Mouse (Mus musculus): Measurements from ENCODE around the gene Ppef1. TPM values are rescaled to one million over a fixed set of nuclear protein-coding genes. Genes with fewer than 3 reads are reported as not detected.

Ppef1 gene
- total and polyA plus RNA-seq, 3 experiments = not detected

- no peak for TF ChIP-seq GATA1 (IDR thresholded peaks at IDR 0.05; ENCODE audit: borderline replicate concordance, low read length)
- DNase-seq (ENCODE audit: low spot score) = no peak
- H3K36me3 ChIP-seq (replicated peaks) = peaks cover 66% of the 10 kb centered on the region
- H3K4me1 ChIP-seq (ENCODE audit: insufficient read depth, low read depth, low read length) = no peaks in the 10 kb centered on the region
- H3K4me3 ChIP-seq (ENCODE audit: low read depth, low read length) = no peak overlapping the region
- no peak for ATAC-seq (ENCODE audit: extremely low read depth, insufficient number of reproducible peaks, low FRiP score, poor library complexity, severe bottlenecking)
- H3K27me3 ChIP-seq (ENCODE audit: insufficient read depth, low read length) = no peaks in the 10 kb centered on the region
- H3K9me3 ChIP-seq (replicated peaks) = no peaks in the 10 kb centered on the region
Measured at GRCm38 (mm10) chrX:160590147-160590546, 145.4 kb downstream of the Ppef1 start.

- Histone ChIP-seq H3K9me3 (replicated peaks) (no peaks in the 10 kb centered on the region), H3K4me3 (ENCODE audit: low read depth, low read length) (no peak overlapping the region), H3K27me3 (ENCODE audit: insufficient read depth, low read length) (no peaks in the 10 kb centered on the region), H3K36me3 (replicated peaks) (peaks cover 77% of the 10 kb centered on the region), H3K4me1 (ENCODE audit: insufficient read depth, low read depth, low read length) (no peaks in the 10 kb centered on the region)
- no peak for TF ChIP-seq GATA1 (IDR thresholded peaks at IDR 0.05; ENCODE audit: borderline replicate concordance, low read length)
- no peak for TF ChIP-seq GATA2 (IDR thresholded peaks at IDR 0.05; ENCODE audit: borderline replicate concordance, low read depth, low read length)
- no peak for TF ChIP-seq POLR2AphosphoS5 (IDR thresholded peaks at IDR 0.05; ENCODE audit: insufficient replicate concordance, low read depth, low read length)
- no peak for TF ChIP-seq CTCF (IDR thresholded peaks at IDR 0.05; ENCODE audit: low read depth, low read length)
- no peak for TF ChIP-seq TAL1 (conservative IDR thresholded peaks at IDR 0.05; ENCODE audit: low read depth, low read length)
- DNase-seq (ENCODE audit: low spot score) (no peak), ATAC-seq (ENCODE audit: extremely low read depth, insufficient number of reproducible peaks, low FRiP score, poor library complexity, severe bottlenecking) (no peak)
Measured at GRCm38 (mm10) chrX:160588523-160588922, 147.0 kb downstream of the Ppef1 start.

GRCm38 (mm10) chrX:160585110-160585509 is 150.5 kb downstream of the Ppef1 start:
- H3K4me3 ChIP-seq (ENCODE audit: low read depth, low read length) = no peak overlapping the region
- TF ChIP-seq GATA1 (IDR thresholded peaks at IDR 0.05; ENCODE audit: borderline replicate concordance, low read length) (no peak), GATA2 (IDR thresholded peaks at IDR 0.05; ENCODE audit: borderline replicate concordance, low read depth, low read length) (no peak), POLR2AphosphoS5 (IDR thresholded peaks at IDR 0.05; ENCODE audit: insufficient replicate concordance, low read depth, low read length) (no peak), CTCF (IDR thresholded peaks at IDR 0.05; ENCODE audit: low read depth, low read length) (no peak)
- H3K27me3 ChIP-seq (ENCODE audit: insufficient read depth, low read length) = no peaks in the 10 kb centered on the region
- no peaks in the 10 kb centered on the region for H3K9me3 ChIP-seq (replicated peaks)
- DNase-seq (ENCODE audit: low spot score) (no peak), ATAC-seq (ENCODE audit: extremely low read depth, insufficient number of reproducible peaks, low FRiP score, poor library complexity, severe bottlenecking) (no peak)
- peaks cover 71% of the 10 kb centered on the region for H3K36me3 ChIP-seq (replicated peaks)
- no peaks in the 10 kb centered on the region for H3K4me1 ChIP-seq (ENCODE audit: insufficient read depth, low read depth, low read length)

GRCm38 (mm10) chrX:160584148-160584838 is 151.3 kb downstream of the Ppef1 start:
- no peak overlapping the region for H3K4me3 ChIP-seq (ENCODE audit: low read depth, low read length)
- no peaks in the 10 kb centered on the region for H3K27me3 ChIP-seq (ENCODE audit: insufficient read depth, low read length)
- ATAC-seq (ENCODE audit: extremely low read depth, insufficient number of reproducible peaks, low FRiP score, poor library complexity, severe bottlenecking) (no peak), DNase-seq (ENCODE audit: low spot score) (no peak)
- peaks cover 73% of the 10 kb centered on the region for H3K36me3 ChIP-seq (replicated peaks)
- H3K9me3 ChIP-seq (replicated peaks) = no peaks in the 10 kb centered on the region
- no peaks in the 10 kb centered on the region for H3K4me1 ChIP-seq (ENCODE audit: insufficient read depth, low read depth, low read length)
- TF ChIP-seq POLR2AphosphoS5 (IDR thresholded peaks at IDR 0.05; ENCODE audit: insufficient replicate concordance, low read depth, low read length) (no peak), TAL1 (conservative IDR thresholded peaks at IDR 0.05; ENCODE audit: low read depth, low read length) (no peak), CTCF (IDR thresholded peaks at IDR 0.05; ENCODE audit: low read depth, low read length) (no peak), GATA1 (IDR thresholded peaks at IDR 0.05; ENCODE audit: borderline replicate concordance, low read length) (no peak), GATA2 (IDR thresholded peaks at IDR 0.05; ENCODE audit: borderline replicate concordance, low read depth, low read length) (no peak)

GRCm38 (mm10) chrX:160583589-160583988 is 152.0 kb downstream of the Ppef1 start:
- H3K27me3 ChIP-seq (ENCODE audit: insufficient read depth, low read length) = no peaks in the 10 kb centered on the region
- peaks cover 70% of the 10 kb centered on the region for H3K36me3 ChIP-seq (replicated peaks)
- no peaks in the 10 kb centered on the region for H3K4me1 ChIP-seq (ENCODE audit: insufficient read depth, low read depth, low read length)
- no peak for TF ChIP-seq TAL1 (conservative IDR thresholded peaks at IDR 0.05; ENCODE audit: low read depth, low read length)
- TF ChIP-seq GATA1 (IDR thresholded peaks at IDR 0.05; ENCODE audit: borderline replicate concordance, low read length) = no peak
- TF ChIP-seq CTCF (IDR thresholded peaks at IDR 0.05; ENCODE audit: low read depth, low read length) = no peak
- no peak for TF ChIP-seq POLR2AphosphoS5 (IDR thresholded peaks at IDR 0.05; ENCODE audit: insufficient replicate concordance, low read depth, low read length)
- TF ChIP-seq GATA2 (IDR thresholded peaks at IDR 0.05; ENCODE audit: borderline replicate concordance, low read depth, low read length) = no peak
- H3K4me3 ChIP-seq (ENCODE audit: low read depth, low read length) = no peak overlapping the region
- no peak for ATAC-seq (ENCODE audit: extremely low read depth, insufficient number of reproducible peaks, low FRiP score, poor library complexity, severe bottlenecking)
- H3K9me3 ChIP-seq (replicated peaks) = no peaks in the 10 kb centered on the region
- no peak for DNase-seq (ENCODE audit: low spot score)

Other genes with a start within 250 kb of the Ppef1 start
- 47.7 and 53.1 TPM in 2 replicates for gene Phka2, start 233.6 kb downstream of the Ppef1 start, total RNA-seq (2014; fragmentation: Nextera tagmentation)
- gene Phka2, start 233.6 kb downstream of the Ppef1 start, total RNA-seq (2017) = 20.9 and 21.1 TPM in 2 replicates
- gene Phka2, start 233.6 kb downstream of the Ppef1 start, polyA plus RNA-seq (2012) = 6.9 and 7.3 TPM in 2 replicates
- not detected in 2 replicates for gene Rs1, start 32.2 kb upstream of the Ppef1 start, total RNA-seq (2014; fragmentation: Nextera tagmentation)
- gene Rs1, start 32.2 kb upstream of the Ppef1 start, total RNA-seq (2017) = under 0.01 and 0.17 TPM in 2 replicates
- gene Rs1, start 32.2 kb upstream of the Ppef1 start, polyA plus RNA-seq (2012) = not detected in 2 replicates
- 0.34 and 0.38 TPM in 2 replicates for gene Gja6, start 171.3 kb upstream of the Ppef1 start, total RNA-seq (2014; fragmentation: Nextera tagmentation)
- gene Gja6, start 171.3 kb upstream of the Ppef1 start, total RNA-seq (2017) = 0.29 and 0.38 TPM in 2 replicates
- not detected in 2 replicates for gene Gja6, start 171.3 kb upstream of the Ppef1 start, polyA plus RNA-seq (2012)